Mouse (Mus musculus) hindbrain, embryonic 15.5 days (tissue): ENCODE data around the gene Gm47283. TPM values are rescaled to one million over a fixed set of nuclear protein-coding genes. Genes with fewer than 3 reads are reported as not detected.
A peak's percentile ranks its signal among the peaks of the same experiment; 100 is the strongest.
"Not testable (repeated sequence)": the region's sequence is repeated elsewhere in the genome, so short reads cannot be mapped to it uniquely, and the experiment has no call there.

Experiments
- ATAC-seq: fragments of 200-750 bp; cut with Nextera tagmentation; 2 replicates; pipeline ENCODE4 v1.8.0; 2017; ENCODE audit warnings: low read depth, moderate number of reproducible peaks, moderate TSS enrichment; ENCODE audit not compliant: low FRiP score
- H3K27ac ChIP-seq: fragments of 300-500 bp; sonication (generic); replicated peaks from 2 replicates; pipeline ENCODE4 v1.5.1; 2015; ENCODE audit warnings: mild to moderate bottlenecking, inconsistent platforms
- H3K27me3 ChIP-seq: fragments of 300-500 bp; sonication (generic); 2 replicates; pipeline ENCODE4 v1.6.1; 2015; ENCODE audit warnings: control low read depth, inconsistent platforms
- H3K36me3 ChIP-seq: fragments of 300-500 bp; sonication (generic); 2 replicates; pipeline ENCODE4 v1.6.1; 2015; ENCODE audit warnings: control low read depth, inconsistent platforms
- H3K4me1 ChIP-seq: fragments of 300-500 bp; sonication (generic); replicated peaks from 2 replicates; pipeline ENCODE4 v1.6.1; 2015; ENCODE audit warnings: control low read depth, inconsistent platforms
- H3K4me2 ChIP-seq: fragments of 300-500 bp; sonication (generic); 2 replicates; pipeline ENCODE4 v1.6.1; 2015; ENCODE audit warnings: moderate library complexity, mild to moderate bottlenecking, inconsistent platforms
- H3K4me3 ChIP-seq: fragments of 300-500 bp; sonication (generic); 2 replicates; pipeline ENCODE4 v1.5.1; 2015; ENCODE audit warnings: mild to moderate bottlenecking, inconsistent platforms
- H3K9ac ChIP-seq: fragments of 300-500 bp; sonication (generic); 2 replicates; pipeline ENCODE4 v1.6.1; 2015; ENCODE audit warnings: inconsistent platforms
- H3K9me3 ChIP-seq: fragments of 300-500 bp; sonication (generic); 2 replicates; pipeline ENCODE4 v1.6.1; 2016; ENCODE audit warnings: control low read depth, inconsistent platforms
- WGBS: fragments of 180-500 bp; shearing (Covaris S2); methylation state at CpG from one replicate; pipeline ENCODE4 v1.1.7; 2015; 5-methylcytosine and 5-hydroxymethylcytosine counted together
- polyA plus RNA-seq: library from polyadenylated mRNA; unstranded; fragments of >200 nt; fragmentation: Nextera tagmentation; extraction: Ambion mirVana; gene quantifications from 2 replicates; pipeline ENCODE4 v1.2.1, GENCODE M21; 2015

The Gm47283 gene
- not detected in 2 replicates for polyA plus RNA-seq

DNA sequence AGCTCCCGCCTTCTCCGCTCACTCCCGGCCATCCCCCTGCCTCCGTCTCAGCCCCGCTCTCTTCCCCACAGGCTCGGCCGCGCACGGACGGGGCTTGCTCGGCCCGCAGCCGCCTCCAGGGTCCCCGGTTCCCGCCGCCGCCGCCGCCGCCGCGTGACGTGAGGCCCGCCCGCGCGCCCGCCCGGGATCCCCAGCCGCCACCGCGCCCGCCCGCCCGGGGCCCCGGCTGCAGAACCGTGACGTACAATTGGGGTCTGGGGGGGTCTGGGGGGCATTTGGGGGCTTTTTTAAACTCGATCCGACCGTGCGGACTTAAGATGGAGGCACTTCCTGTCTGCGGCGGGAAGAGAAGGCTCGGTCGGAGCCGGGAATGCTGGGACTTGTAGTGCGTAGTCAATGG lies at the start of gene Gm47283:
Gene Gm47283, plus strand, starts transcription at position 301 of the 400 bp plus-strand sequence.
- WGBS: no CpG with 5 or more reads among the region's 48 CpGs
- ATAC-seq, H3K4me3 ChIP-seq, H3K4me1 ChIP-seq, H3K9me3 ChIP-seq, H3K27ac ChIP-seq, H3K27me3 ChIP-seq, H3K9ac ChIP-seq, H3K4me2 ChIP-seq, H3K36me3 ChIP-seq: not testable (repeated sequence)

DNA sequence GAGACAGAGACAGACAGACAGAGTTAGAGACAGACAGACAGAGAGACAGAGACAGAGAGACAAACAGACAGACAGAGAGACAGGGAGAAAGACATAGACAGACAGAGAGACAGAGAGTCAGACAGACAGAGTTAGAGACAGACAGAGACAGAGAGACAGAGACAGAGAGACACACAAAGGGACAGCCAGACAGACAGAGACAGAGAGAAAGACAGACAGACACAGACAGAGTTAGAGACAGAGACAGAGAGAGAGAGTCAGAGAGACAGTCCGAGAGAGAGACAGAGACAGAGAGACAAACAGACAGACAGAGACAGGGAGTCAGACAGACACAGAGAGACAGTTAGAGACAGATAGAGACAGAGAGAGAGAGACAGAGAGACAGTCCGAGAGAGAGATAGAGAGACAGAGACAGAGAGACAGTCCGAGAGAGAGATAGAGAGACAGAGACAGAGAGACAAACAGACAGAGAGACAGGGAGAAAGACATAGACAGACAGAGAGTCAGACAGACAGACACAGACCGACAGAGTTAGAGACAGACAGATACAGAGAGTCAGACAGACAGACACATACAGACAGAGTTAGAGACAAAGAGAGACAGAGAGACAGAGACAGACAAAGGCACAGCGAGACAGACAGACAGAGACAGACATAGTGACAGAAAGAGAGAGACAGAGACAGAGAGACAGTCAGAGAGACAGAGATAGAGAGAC lies 49.2 kb upstream of the Gm47283 start:
- not testable (repeated sequence) for H3K4me3 ChIP-seq, H3K4me1 ChIP-seq, H3K36me3 ChIP-seq, H3K4me2 ChIP-seq, ATAC-seq, H3K27me3 ChIP-seq, H3K9ac ChIP-seq, H3K27ac ChIP-seq
- peaks cover 18% of the 10 kb centered on the region for H3K9me3 ChIP-seq
- WGBS: 91% methylated on average over 5 of the region's 5 CpGs

- H3K27me3 ChIP-seq, H3K4me1 ChIP-seq, H3K27ac ChIP-seq, H3K4me3 ChIP-seq, H3K4me2 ChIP-seq, H3K9ac ChIP-seq, ATAC-seq: not testable (repeated sequence)
- WGBS: 77% methylated on average over 6 of the region's 9 CpGs
- H3K9me3 ChIP-seq: peaks cover 23% of the 10 kb centered on the region
- peaks cover 11% of the 10 kb centered on the region for H3K36me3 ChIP-seq
These were observed 48.1 kb upstream of the Gm47283 start for GRCm38 (mm10) chrY:90736217-90737000.

GRCm38 (mm10) chrY:90737606-90738430 lies 46.7 kb upstream of the Gm47283 start:
- H3K4me2 ChIP-seq: no peak overlapping the region
- no peak overlapping the region for H3K9ac ChIP-seq
- no peak for ATAC-seq
- H3K4me1 ChIP-seq: no peaks in the 10 kb centered on the region
- 68% methylated on average over 3 of the region's 7 CpGs for WGBS
- H3K9me3 ChIP-seq: peaks cover 24% of the 10 kb centered on the region
- H3K36me3 ChIP-seq: peaks cover 22% of the 10 kb centered on the region
- no peak overlapping the region for H3K4me3 ChIP-seq
- no peak overlapping the region for H3K27ac ChIP-seq
- no peaks in the 10 kb centered on the region for H3K27me3 ChIP-seq

- H3K36me3 ChIP-seq: peaks cover 22% of the 10 kb centered on the region
- H3K4me3 ChIP-seq: no peak overlapping the region
- H3K4me1 ChIP-seq: no peaks in the 10 kb centered on the region
- no peak overlapping the region for H3K4me2 ChIP-seq
- WGBS: 86% methylated on average over 1 of the region's 1 CpGs
- H3K9ac ChIP-seq: no peak overlapping the region
- H3K9me3 ChIP-seq: peaks cover 24% of the 10 kb centered on the region
- no peak for ATAC-seq
- no peaks in the 10 kb centered on the region for H3K27me3 ChIP-seq
- H3K27ac ChIP-seq: no peak overlapping the region
These were observed 46.2 kb upstream of the Gm47283 start for GRCm38 (mm10) chrY:90738431-90738680.

- H3K4me3 ChIP-seq, H3K4me1 ChIP-seq, H3K27ac ChIP-seq, H3K9ac ChIP-seq, H3K4me2 ChIP-seq, H3K27me3 ChIP-seq: not testable (repeated sequence)
- peaks cover 22% of the 10 kb centered on the region for H3K36me3 ChIP-seq
- peaks cover 24% of the 10 kb centered on the region for H3K9me3 ChIP-seq
- peak; percentile 37; the same call in 1 of the 2 replicates for ATAC-seq
- 72% methylated on average over 28 of the region's 28 CpGs for WGBS
These were observed 45.6 kb upstream of the Gm47283 start for GRCm38 (mm10) chrY:90738841-90739530.

DNA sequence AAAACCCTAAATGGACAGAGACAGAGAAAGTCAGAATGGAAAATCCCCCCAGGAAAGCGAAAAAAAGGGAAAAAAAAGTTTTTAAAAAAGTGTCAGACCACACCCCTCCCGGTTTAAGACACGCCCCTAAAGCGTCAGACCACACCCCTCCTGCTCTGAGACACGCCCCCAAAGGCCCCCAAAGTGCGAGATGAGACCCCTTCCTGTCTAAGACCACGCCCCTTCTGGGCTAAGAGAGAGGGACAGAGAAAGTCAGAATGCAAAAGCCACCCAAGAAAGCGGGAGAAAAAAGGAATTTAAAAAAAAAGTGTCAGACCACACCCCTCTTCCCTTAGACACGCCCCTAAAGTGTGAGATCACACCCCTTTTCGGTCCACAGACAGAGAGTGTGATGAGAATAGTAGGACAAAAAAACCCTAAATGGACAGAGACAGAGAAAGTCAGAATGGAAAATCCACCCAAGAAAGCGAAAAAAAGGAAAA lies 45.0 kb upstream of the Gm47283 start:
- H3K4me2 ChIP-seq, H3K4me3 ChIP-seq, ATAC-seq, H3K27me3 ChIP-seq, H3K4me1 ChIP-seq, H3K9ac ChIP-seq, H3K27ac ChIP-seq: not testable (repeated sequence)
- 54% methylated on average over 11 of the region's 11 CpGs for whole genome bisulfite sequencing
- Histone ChIP-seq H3K9me3 (peaks cover 28% of the 10 kb centered on the region), H3K36me3 (peaks cover 22% of the 10 kb centered on the region)

- Histone ChIP-seq H3K27ac (no peak overlapping the region), H3K9me3 (peaks cover 28% of the 10 kb centered on the region), H3K4me1 (no peaks in the 10 kb centered on the region), H3K4me2 (no peak overlapping the region), H3K27me3 (no peaks in the 10 kb centered on the region), H3K36me3 (peaks cover 22% of the 10 kb centered on the region), H3K9ac (no peak overlapping the region), H3K4me3 (no peak overlapping the region)
- WGBS: 51% methylated on average over 14 of the region's 14 CpGs
- ATAC-seq: no peak
These were observed 44.5 kb upstream of the Gm47283 start for GRCm38 (mm10) chrY:90740013-90740561.

GRCm38 (mm10) chrY:90741006-90741405 lies 43.5 kb upstream of the Gm47283 start:
- peaks cover 27% of the 10 kb centered on the region for H3K36me3 ChIP-seq
- H3K9me3 ChIP-seq: peaks cover 28% of the 10 kb centered on the region
- H3K9ac ChIP-seq, H3K27ac ChIP-seq, H3K27me3 ChIP-seq, H3K4me2 ChIP-seq, H3K4me1 ChIP-seq, H3K4me3 ChIP-seq: not testable (repeated sequence)
- ATAC-seq: peak; percentile 46
- WGBS: 76% methylated on average over 38 of the region's 38 CpGs

DNA sequence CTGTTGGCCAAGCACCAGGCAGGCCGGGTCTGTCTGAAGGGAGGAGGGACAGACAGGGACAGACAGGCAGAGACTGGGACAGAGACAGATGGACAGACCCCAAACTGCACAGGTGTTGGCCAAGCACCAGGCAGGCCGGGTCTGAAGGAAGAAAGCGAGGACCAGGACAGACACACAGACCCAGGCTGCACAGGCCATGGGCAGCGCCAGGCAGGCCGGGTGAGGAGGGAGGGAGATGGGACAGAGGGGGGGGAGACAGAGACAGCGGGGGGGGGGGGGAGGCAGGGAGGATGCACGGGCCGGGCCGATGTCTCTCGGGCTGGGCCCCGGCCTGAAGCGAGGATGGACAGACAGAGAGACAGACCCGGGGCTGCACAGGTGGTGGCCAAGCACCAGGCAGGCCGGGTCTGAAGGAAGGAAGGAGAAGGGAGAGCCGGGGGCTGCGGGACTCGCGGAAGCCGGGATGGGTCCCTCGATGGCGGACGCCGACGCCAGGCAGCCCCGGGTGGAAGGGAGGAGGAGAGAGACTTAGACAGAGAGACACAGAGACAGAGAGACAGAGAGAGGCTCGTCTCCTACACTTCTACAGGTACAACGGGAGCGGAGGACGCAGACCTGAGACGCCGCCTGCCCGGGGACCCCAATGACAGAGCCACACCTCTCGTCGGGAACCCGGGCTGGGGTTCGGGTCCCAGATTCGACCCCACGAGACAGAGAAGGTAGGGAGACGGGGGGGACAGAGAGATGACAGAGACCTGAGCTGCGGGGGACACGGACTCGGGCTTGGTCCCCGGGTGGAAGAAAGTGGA lies 42.9 kb upstream of the Gm47283 start:
- not testable (repeated sequence) for H3K27me3 ChIP-seq, H3K4me2 ChIP-seq, H3K4me1 ChIP-seq, H3K9ac ChIP-seq, H3K27ac ChIP-seq, H3K4me3 ChIP-seq
- Histone ChIP-seq H3K36me3 (peaks cover 27% of the 10 kb centered on the region), H3K9me3 (peaks cover 28% of the 10 kb centered on the region)
- WGBS: 84% methylated on average over 42 of the region's 43 CpGs
- ATAC-seq: peak; percentile 55
